Mouse (Mus musculus): Measurements from ENCODE around the gene Rela.

DNA sequence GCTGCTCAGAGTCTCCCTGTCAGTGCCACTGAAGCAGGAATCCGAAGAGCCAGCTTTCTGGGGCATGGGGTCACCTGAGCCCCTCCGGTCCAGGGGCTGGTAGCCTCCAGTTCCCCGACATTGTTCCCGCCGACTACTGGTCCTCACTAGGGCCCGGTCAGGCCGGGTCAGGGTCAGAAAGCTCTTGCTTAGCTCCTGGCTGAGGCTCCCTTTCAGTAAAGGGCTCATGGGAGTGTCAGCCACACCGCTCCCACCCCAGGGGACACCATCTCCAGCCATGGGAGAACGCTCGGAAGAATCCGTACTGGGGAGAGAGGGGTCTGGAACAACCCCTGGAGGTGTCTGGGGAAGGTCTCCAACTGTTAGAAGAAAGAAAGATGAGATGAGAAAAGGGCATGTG lies 48.6 kb downstream of the Rela start:
- TF ChIP-seq CTCF (IDR thresholded peaks at IDR 0.05; ENCODE audit: low read depth) = no peak
- no peak for TF ChIP-seq EP300 (optimal IDR thresholded peaks at IDR 0.05)

Measured in stomach, postnatal 0 days (tissue).